Mouse (Mus musculus) hindbrain, embryonic 11.5 days (tissue): ENCODE data around the gene Krtap1-4. TPM values are rescaled to one million over a fixed set of nuclear protein-coding genes. Genes with fewer than 3 reads are reported as not detected.

Experiments used
- polyA plus RNA-seq: library from polyadenylated mRNA; unstranded; fragments of >200 nt; fragmentation: Nextera tagmentation; extraction: Ambion mirVana; gene quantifications from 2 replicates; pipeline ENCODE4 v1.2.1, GENCODE M21; 2014

Krtap1-4 gene
- polyA plus RNA-seq, 1 experiment from 2014 or later = not detected

Other genes starting within 250 kb of the Krtap1-4 start
- 0.12 and 0.24 TPM in 2 replicates for gene Krt26, start 245.7 kb downstream of the Krtap1-4 start, polyA plus RNA-seq
- not detected in 2 replicates for gene Krt27, start 232.6 kb downstream of the Krtap1-4 start, polyA plus RNA-seq
- 0.39 and 0.60 TPM in 2 replicates for gene Krt28, start 208.8 kb downstream of the Krtap1-4 start, polyA plus RNA-seq
- 27.8 and 35.1 TPM in 2 replicates for gene Krt10, start 194.3 kb downstream of the Krtap1-4 start, polyA plus RNA-seq
- gene Krt12, start 161.4 kb downstream of the Krtap1-4 start, polyA plus RNA-seq = not detected in 2 replicates
- 0.42 and 0.48 TPM in 2 replicates for gene Krt20, start 145.5 kb downstream of the Krtap1-4 start, polyA plus RNA-seq
- not detected in 2 replicates for gene Krt23, start 90.5 kb downstream of the Krtap1-4 start, polyA plus RNA-seq
- gene Krt39, start 62.3 kb downstream of the Krtap1-4 start, polyA plus RNA-seq = not detected in 2 replicates
- gene Krt40, start 40.5 kb downstream of the Krtap1-4 start, polyA plus RNA-seq = not detected in 2 replicates
- not detected in 2 replicates for gene Krtap3-3, start 32.8 kb downstream of the Krtap1-4 start, polyA plus RNA-seq
- gene Krtap3-2, start 26.8 kb downstream of the Krtap1-4 start, polyA plus RNA-seq = not detected in 2 replicates
- gene Gm11939, start 24.2 kb downstream of the Krtap1-4 start, polyA plus RNA-seq = not detected in 2 replicates
- not detected in 2 replicates for gene Krtap3-1, start 17.0 kb downstream of the Krtap1-4 start, polyA plus RNA-seq
- not detected in 2 replicates for gene Krtap1-5, start 2.6 kb downstream of the Krtap1-4 start, polyA plus RNA-seq
- gene Krtap1-3, start 7.7 kb upstream of the Krtap1-4 start, polyA plus RNA-seq = not detected in 2 replicates
- not detected in 2 replicates for gene Krtap9-3, start 14.5 kb upstream of the Krtap1-4 start, polyA plus RNA-seq
- not detected in 2 replicates for gene Gm11938, start 19.7 kb upstream of the Krtap1-4 start, polyA plus RNA-seq
- gene Gm11937, start 26.5 kb upstream of the Krtap1-4 start, polyA plus RNA-seq = not detected in 2 replicates
- not detected in 2 replicates for gene Krtap2-4, start 31.2 kb upstream of the Krtap1-4 start, polyA plus RNA-seq
- gene Gm11562, start 36.8 kb upstream of the Krtap1-4 start, polyA plus RNA-seq = not detected in 2 replicates
- not detected in 2 replicates for gene Krtap4-1, start 44.6 kb upstream of the Krtap1-4 start, polyA plus RNA-seq
- gene Krtap4-2, start 51.4 kb upstream of the Krtap1-4 start, polyA plus RNA-seq = not detected in 2 replicates
- not detected in 2 replicates for gene Krtap4-7, start 60.4 kb upstream of the Krtap1-4 start, polyA plus RNA-seq
- gene Gm11555, start 66.6 kb upstream of the Krtap1-4 start, polyA plus RNA-seq = not detected in 2 replicates
- gene Gm11563, start 75.3 kb upstream of the Krtap1-4 start, polyA plus RNA-seq = not detected in 2 replicates
- not detected in 2 replicates for gene Krtap4-6, start 82.3 kb upstream of the Krtap1-4 start, polyA plus RNA-seq
- not detected in 2 replicates for gene Gm14190, start 107.1 kb upstream of the Krtap1-4 start, polyA plus RNA-seq
- gene Gm14180, start 150.6 kb upstream of the Krtap1-4 start, polyA plus RNA-seq = not detected in 2 replicates
- gene Gm11595, start 189.3 kb upstream of the Krtap1-4 start, polyA plus RNA-seq = not detected in 2 replicates
- not detected in 2 replicates for gene Krtap4-8, start 197.1 kb upstream of the Krtap1-4 start, polyA plus RNA-seq
- gene Krtap4-9, start 201.5 kb upstream of the Krtap1-4 start, polyA plus RNA-seq = not detected in 2 replicates
- not detected in 2 replicates for gene Gm11596, start 209.8 kb upstream of the Krtap1-4 start, polyA plus RNA-seq
- not detected in 2 replicates for gene Gm11569, start 215.3 kb upstream of the Krtap1-4 start, polyA plus RNA-seq
- gene Gm11554, start 220.8 kb upstream of the Krtap1-4 start, polyA plus RNA-seq = not detected in 2 replicates
- not detected in 2 replicates for gene Krtap4-13, start 226.2 kb upstream of the Krtap1-4 start, polyA plus RNA-seq
- gene Gm11564, start 232.0 kb upstream of the Krtap1-4 start, polyA plus RNA-seq = not detected in 2 replicates